Mouse (Mus musculus) midbrain, embryonic 15.5 days (tissue): ENCODE measurements around the gene Lgals9. TPM values are rescaled to one million over a fixed set of nuclear protein-coding genes. Genes with fewer than 3 reads are reported as not detected.

ENCODE experiments used
- ATAC-seq: fragments of 200-750 bp; cut with Nextera tagmentation; replicated peaks from 2 replicates; pipeline ENCODE4 v1.8.0; 2017; ENCODE audit warnings: moderate TSS enrichment
- H3K27ac ChIP-seq: fragments of 300-500 bp; sonication (generic); 2 replicates; pipeline ENCODE4 v1.5.1; 2015; ENCODE audit warnings: mild to moderate bottlenecking, inconsistent platforms
- H3K27me3 ChIP-seq: fragments of 300-500 bp; sonication (generic); replicated peaks from 2 replicates; pipeline ENCODE4 v1.6.1; 2015; ENCODE audit warnings: inconsistent platforms
- H3K36me3 ChIP-seq: fragments of 300-500 bp; sonication (generic); replicated peaks from 2 replicates; pipeline ENCODE4 v1.6.1; 2015; ENCODE audit warnings: inconsistent platforms
- H3K4me1 ChIP-seq: fragments of 300-500 bp; sonication (generic); 2 replicates; pipeline ENCODE4 v1.6.1; 2015; ENCODE audit warnings: inconsistent platforms
- H3K4me2 ChIP-seq: fragments of 300-500 bp; sonication (generic); 2 replicates; pipeline ENCODE4 v1.6.1; 2015; ENCODE audit warnings: inconsistent platforms, mild to moderate bottlenecking, moderate library complexity
- H3K4me3 ChIP-seq: fragments of 300-500 bp; sonication (generic); 2 replicates; pipeline ENCODE4 v1.5.1; 2015; ENCODE audit warnings: mild to moderate bottlenecking, inconsistent platforms
- H3K9ac ChIP-seq: fragments of 300-500 bp; sonication (generic); 2 replicates; pipeline ENCODE4 v1.6.1; 2015; ENCODE audit warnings: mild to moderate bottlenecking, inconsistent platforms
- H3K9me3 ChIP-seq: fragments of 300-500 bp; sonication (generic); 2 replicates; pipeline ENCODE4 v1.6.1; 2016; ENCODE audit warnings: inconsistent platforms
- WGBS: fragments of 180-500 bp; shearing (Covaris S2); methylation state at CpG from one replicate; pipeline ENCODE4 v1.1.7; 2015; ENCODE audit warnings: mixed read lengths; 5-methylcytosine and 5-hydroxymethylcytosine counted together
- polyA plus RNA-seq: library from polyadenylated mRNA; unstranded; fragments of >200 nt; fragmentation: Nextera tagmentation; extraction: Ambion mirVana; gene quantifications from 2 replicates; pipeline ENCODE4 v1.2.1, GENCODE M21; 2015

Lgals9 gene
- polyA plus RNA-seq, 1 experiment from 2014 or later: 8.5 TPM

DNA sequence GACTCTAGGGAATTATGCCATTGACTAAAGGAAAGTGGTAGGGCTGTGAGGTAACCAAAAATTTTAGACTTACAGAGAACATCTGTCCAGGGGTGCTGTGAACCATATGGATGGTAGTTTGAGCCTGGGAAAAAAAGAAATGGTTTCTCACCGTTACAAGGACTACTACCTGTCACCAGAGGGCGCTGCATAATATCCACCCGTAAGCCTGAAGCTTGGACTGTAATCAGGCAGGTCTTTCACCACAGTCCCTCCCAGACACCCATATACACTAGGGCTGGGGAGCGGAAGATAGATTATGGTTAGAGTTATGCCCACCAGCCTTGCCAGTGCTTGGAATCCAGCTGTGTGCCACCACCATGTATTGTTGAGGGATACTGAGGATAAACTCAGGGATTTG lies 17.4 kb downstream of the Lgals9 start:
- no peaks in the 10 kb centered on the region for H3K4me1 ChIP-seq
- WGBS: 26% methylated on average over 4 of the region's 4 CpGs
- H3K27me3 ChIP-seq: no peaks in the 10 kb centered on the region
- H3K4me2 ChIP-seq: no peak overlapping the region
- H3K9ac ChIP-seq: no peak overlapping the region
- no peak for ATAC-seq
- H3K9me3 ChIP-seq: no peaks in the 10 kb centered on the region
- no peak overlapping the region for H3K27ac ChIP-seq
- H3K36me3 ChIP-seq: no peaks in the 10 kb centered on the region
- no peak overlapping the region for H3K4me3 ChIP-seq

DNA sequence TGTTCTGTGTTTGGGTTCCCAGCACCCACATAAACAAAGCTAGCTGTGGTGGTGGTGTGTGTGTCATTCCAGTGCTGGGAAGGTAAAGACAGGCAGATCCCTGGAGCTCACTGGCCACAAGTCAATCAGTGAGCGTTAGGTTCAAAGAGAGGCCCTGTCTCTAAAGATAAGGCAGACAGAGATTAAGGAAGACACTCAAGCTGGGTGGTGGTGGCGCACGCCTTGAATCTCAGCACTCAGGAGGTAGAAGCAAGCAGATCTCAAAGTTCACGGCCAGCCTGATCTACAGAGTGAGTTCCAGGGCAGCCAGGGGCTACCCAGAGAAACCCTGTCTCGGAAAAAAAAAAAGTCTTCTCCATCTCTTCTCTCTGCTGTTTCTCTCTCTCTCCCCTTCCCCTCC lies 23.5 kb downstream of the Lgals9 start:
- no peak for ATAC-seq

DNA sequence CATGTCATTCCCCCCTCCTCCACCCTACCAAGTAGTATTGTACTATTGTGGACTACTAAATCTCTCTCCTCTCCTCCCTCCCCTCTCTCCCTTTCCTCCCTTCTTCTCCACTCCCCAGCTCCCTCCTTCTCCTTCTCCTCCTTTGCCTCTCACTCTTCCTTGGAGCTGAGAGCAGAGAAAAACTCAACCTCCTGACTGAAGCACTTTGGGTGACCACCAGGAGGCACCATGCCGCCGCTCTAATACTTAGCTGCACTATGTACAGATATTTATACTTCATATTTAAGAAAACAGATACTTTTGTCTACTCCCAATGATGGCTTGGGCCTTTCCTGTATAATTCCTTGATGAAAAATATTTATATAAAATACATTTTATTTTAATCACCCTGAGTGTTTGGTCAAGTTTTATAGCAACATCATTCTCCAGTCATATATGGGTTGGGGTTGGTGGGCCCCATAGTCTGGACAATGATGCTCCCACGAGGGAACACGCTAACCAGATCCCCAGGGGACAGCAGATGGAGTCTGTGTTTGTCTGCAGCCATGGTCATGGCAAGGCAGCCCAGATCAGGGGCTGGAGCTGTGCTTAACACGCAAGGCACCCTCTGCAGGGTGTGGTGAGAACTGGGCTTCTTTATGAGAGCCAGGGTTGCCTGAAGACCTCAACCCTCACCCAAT lies 24.8 kb downstream of the Lgals9 start:
- 62% methylated on average over 5 of the region's 5 CpGs for WGBS
- Histone ChIP-seq H3K9me3 (no peaks in the 10 kb centered on the region), H3K4me1 (no peaks in the 10 kb centered on the region), H3K36me3 (no peaks in the 10 kb centered on the region), H3K4me3 (no peak overlapping the region), H3K4me2 (no peak overlapping the region), H3K27me3 (no peaks in the 10 kb centered on the region), H3K27ac (no peak overlapping the region), H3K9ac (no peak overlapping the region)
- ATAC-seq: no peak

More for the DNA sequence above, 23.5 kb downstream of the Lgals9 start:
- Histone ChIP-seq H3K27me3 (no peaks in the 10 kb centered on the region), H3K4me1 (no peaks in the 10 kb centered on the region), H3K36me3 (no peaks in the 10 kb centered on the region), H3K4me2 (no peak overlapping the region), H3K9ac (no peak overlapping the region), H3K27ac (no peak overlapping the region), H3K4me3 (no peak overlapping the region), H3K9me3 (no peaks in the 10 kb centered on the region)
- WGBS: 81% methylated on average over 5 of the region's 5 CpGs

DNA sequence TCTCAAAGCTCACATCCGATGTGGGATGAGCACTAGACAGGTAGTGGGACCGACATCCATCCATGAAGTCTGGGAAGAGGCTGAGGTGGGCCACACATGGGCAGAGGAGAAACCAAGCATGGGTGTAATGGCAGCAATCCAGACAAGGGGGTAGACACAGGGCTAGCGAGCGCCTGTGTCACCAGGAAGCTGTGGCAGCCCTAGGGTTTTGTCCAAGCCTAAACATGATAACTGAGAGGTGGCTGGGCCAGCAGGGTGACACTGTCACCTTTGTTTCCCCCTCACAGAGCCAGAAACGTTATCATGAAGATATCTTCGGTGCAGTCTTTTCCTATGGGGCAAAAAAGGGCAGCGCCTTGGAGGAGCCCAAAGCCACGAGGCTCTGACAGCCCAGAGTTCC lies 25.4 kb downstream of the Lgals9 start:
- H3K9ac ChIP-seq: no peak overlapping the region
- H3K27ac ChIP-seq: no peak overlapping the region
- no peaks in the 10 kb centered on the region for H3K27me3 ChIP-seq
- H3K4me2 ChIP-seq: no peak overlapping the region
- H3K4me3 ChIP-seq: no peak overlapping the region
- H3K9me3 ChIP-seq: no peaks in the 10 kb centered on the region
- H3K36me3 ChIP-seq: no peaks in the 10 kb centered on the region
- H3K4me1 ChIP-seq: no peaks in the 10 kb centered on the region
- 79% methylated on average over 8 of the region's 8 CpGs for WGBS
- ATAC-seq: no peak

DNA sequence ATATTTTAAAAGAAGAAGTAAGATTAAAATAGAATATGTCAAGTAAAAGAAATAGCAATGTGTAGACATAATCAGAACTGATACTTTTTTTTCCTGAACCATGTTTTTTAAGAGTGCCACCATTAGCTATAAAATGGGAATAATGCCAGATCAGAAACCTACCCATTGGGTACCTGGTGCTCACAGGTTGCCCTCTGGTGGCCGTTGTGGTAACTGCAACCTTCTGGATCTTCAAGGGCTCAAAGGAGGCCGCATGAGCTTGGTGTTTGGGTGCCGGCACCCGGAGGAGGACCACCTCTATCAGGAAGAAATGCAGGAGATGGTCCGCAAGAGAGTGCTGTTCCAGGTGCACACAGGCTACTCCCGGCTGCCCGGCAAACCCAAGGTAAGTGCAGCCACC lies 28.5 kb downstream of the Lgals9 start:
- Histone ChIP-seq H3K36me3 (no peaks in the 10 kb centered on the region), H3K4me1 (peaks cover 5% of the 10 kb centered on the region; the same call in 1 of the 2 replicates), H3K4me3 (no peak overlapping the region), H3K9me3 (no peaks in the 10 kb centered on the region), H3K27ac (no peak overlapping the region), H3K9ac (no peak overlapping the region), H3K27me3 (peaks cover 7% of the 10 kb centered on the region), H3K4me2 (no peak overlapping the region)
- WGBS: 10% methylated on average over 7 of the region's 7 CpGs
- no peak for ATAC-seq

DNA sequence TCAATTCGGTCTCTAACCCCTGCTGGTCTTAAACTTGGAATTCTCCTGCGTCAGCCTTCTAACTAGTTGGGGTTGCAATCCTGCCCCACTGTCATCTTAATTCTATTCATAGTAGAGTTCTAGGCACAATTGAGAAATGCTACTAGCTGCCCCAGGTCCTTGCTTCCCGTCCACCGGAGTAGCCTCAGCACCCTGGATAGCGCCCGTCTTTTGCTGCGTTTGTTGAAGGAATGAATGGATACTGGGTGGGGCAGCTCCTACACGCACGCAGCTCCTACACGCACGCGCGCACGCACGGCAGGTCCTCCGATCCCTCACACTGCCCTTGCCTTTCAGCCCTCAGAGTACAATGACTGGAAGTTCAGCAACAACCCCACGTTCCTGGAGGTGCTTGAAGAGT lies 32.3 kb downstream of the Lgals9 start:
- H3K9ac ChIP-seq: no peak overlapping the region
- H3K4me1 ChIP-seq: peaks cover 5% of the 10 kb centered on the region; the same call in 1 of the 2 replicates
- peak overlapping the region; percentile 48 for H3K4me2 ChIP-seq
- no peaks in the 10 kb centered on the region for H3K36me3 ChIP-seq
- H3K27me3 ChIP-seq: peaks cover 7% of the 10 kb centered on the region
- no peak for ATAC-seq
- H3K27ac ChIP-seq: no peak overlapping the region
- peak overlapping the region; percentile 15; the same call in 1 of the 2 replicates for H3K4me3 ChIP-seq
- H3K9me3 ChIP-seq: no peaks in the 10 kb centered on the region
- WGBS: 7% methylated on average over 17 of the region's 17 CpGs

DNA sequence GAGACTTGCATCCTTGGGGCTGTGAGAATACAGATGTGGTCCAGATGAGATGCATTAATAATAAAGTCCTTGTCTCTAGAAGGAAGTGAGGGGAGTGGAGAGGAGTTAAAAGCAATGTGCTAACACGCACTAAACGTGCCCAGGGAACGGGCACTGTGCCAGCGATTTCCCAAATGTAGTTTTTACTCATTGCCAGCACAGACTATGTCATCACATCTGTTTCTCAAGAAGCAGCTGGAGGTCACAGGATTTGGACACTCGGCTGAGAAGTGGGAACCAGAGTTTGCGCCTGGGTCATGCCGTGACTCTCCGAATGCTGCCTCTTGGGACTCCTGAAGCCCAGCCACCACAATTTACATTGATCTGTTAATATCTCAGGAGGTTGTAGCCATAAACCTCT lies 34.4 kb downstream of the Lgals9 start:
- H3K27me3 ChIP-seq: peaks cover 7% of the 10 kb centered on the region
- no peaks in the 10 kb centered on the region for H3K9me3 ChIP-seq
- ATAC-seq: no peak
- WGBS: 84% methylated on average over 8 of the region's 8 CpGs
- no peak overlapping the region for H3K27ac ChIP-seq
- H3K9ac ChIP-seq: no peak overlapping the region
- H3K4me2 ChIP-seq: no peak overlapping the region
- H3K4me3 ChIP-seq: no peak overlapping the region
- H3K36me3 ChIP-seq: no peaks in the 10 kb centered on the region
- peaks cover 5% of the 10 kb centered on the region; the same call in 1 of the 2 replicates for H3K4me1 ChIP-seq

DNA sequence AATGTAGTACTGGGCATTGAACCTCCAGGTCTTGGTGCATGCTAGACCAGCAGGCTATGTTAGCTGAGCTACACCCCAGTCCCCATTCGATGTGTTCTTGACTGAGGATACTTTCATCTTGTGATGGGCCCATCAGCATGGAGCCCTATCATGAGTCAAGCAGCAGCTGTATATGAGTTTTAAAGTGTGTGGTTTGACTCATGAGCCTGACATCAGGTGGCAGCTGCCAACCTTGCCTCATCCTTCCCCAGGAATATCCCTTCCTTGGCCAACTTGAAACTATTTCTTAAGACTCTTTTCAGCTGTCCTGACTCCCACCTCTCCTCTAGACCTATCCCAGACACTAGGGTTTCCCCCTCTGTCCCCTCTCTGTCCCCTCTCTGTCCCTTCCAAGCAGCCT lies 41.7 kb downstream of the Lgals9 start:
- Histone ChIP-seq H3K4me1 (no peaks in the 10 kb centered on the region), H3K27me3 (no peaks in the 10 kb centered on the region), H3K4me2 (no peak overlapping the region), H3K9me3 (no peaks in the 10 kb centered on the region), H3K27ac (no peak overlapping the region), H3K4me3 (no peak overlapping the region), H3K9ac (no peak overlapping the region), H3K36me3 (no peaks in the 10 kb centered on the region)
- 86% methylated on average over 1 of the region's 1 CpGs for WGBS
- ATAC-seq: no peak

DNA sequence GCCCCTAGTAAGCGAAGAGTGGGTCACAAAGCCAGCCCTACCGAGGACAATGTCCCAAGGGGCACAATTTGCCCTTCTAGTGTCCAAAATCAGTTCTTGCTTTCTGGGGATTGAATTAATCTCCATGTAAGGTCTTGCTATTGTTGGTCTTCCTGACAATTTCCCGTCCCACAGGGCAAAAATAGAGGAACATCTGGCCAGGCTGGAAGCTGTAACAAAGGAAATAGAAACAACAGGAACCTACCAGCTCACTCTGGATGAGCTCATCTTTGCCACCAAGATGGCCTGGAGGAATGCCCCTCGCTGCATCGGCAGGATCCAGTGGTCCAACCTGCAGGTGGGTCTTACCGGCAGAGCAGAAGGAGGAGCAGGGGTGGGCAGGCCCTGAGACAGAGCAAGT lies 49.6 kb downstream of the Lgals9 start:
- Histone ChIP-seq H3K4me3 (no peak overlapping the region), H3K27ac (no peak overlapping the region), H3K4me1 (no peaks in the 10 kb centered on the region), H3K4me2 (no peak overlapping the region), H3K36me3 (no peaks in the 10 kb centered on the region), H3K27me3 (no peaks in the 10 kb centered on the region), H3K9me3 (no peaks in the 10 kb centered on the region), H3K9ac (no peak overlapping the region)
- no peak for ATAC-seq
- WGBS: 81% methylated on average over 6 of the region's 6 CpGs

DNA sequence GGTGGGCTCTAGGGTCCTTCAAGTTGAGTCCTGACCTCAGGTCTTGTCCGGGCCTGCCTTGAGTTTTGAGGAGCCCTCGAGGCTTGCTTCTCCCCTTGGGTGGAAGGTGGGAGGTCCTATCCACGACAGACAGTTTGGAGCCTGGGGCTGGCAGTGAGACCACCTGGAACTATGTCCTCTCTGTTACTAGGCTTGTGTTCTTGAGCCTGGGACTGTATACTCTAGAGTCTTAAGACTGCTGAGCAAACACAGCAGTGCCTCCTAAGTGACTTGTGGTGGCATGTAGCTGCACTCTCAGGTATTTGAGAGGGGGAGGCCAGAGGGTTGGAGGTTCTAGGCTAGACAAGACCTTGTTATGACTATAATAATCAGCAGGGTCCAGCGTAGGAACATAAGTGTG lies 50.0 kb downstream of the Lgals9 start:
- H3K27me3 ChIP-seq: no peaks in the 10 kb centered on the region
- no peak overlapping the region for H3K27ac ChIP-seq
- WGBS: 81% methylated on average over 4 of the region's 4 CpGs
- no peak overlapping the region for H3K9ac ChIP-seq
- H3K4me3 ChIP-seq: no peak overlapping the region
- H3K4me1 ChIP-seq: no peaks in the 10 kb centered on the region
- no peaks in the 10 kb centered on the region for H3K9me3 ChIP-seq
- no peak overlapping the region for H3K4me2 ChIP-seq
- no peak for ATAC-seq
- H3K36me3 ChIP-seq: no peaks in the 10 kb centered on the region

DNA sequence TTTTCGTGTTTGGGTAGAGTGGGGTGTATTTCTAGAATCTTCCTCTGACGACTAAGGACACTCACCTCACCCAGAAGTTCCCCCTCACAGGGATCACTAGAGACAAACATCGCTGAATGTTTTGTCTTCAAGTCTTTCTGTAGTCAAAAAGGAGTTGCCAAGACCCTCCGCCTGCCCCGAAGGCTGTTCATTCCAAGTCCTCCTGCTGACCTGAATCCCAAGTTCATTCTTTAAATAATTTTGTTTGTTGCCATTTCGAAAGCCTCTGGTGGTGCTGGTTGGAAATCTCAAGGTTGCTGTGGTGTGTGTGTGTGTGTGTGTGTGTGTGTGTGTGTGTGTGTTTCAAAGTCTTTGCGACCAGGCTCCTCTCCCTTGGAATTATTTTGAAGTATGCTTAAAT lies 50.4 kb downstream of the Lgals9 start:
- H3K36me3 ChIP-seq: no peaks in the 10 kb centered on the region
- no peak overlapping the region for H3K4me2 ChIP-seq
- WGBS: 87% methylated on average over 7 of the region's 7 CpGs
- no peaks in the 10 kb centered on the region for H3K27me3 ChIP-seq
- no peak for ATAC-seq
- H3K4me1 ChIP-seq: no peaks in the 10 kb centered on the region
- H3K9ac ChIP-seq: no peak overlapping the region
- no peaks in the 10 kb centered on the region for H3K9me3 ChIP-seq
- no peak overlapping the region for H3K4me3 ChIP-seq
- no peak overlapping the region for H3K27ac ChIP-seq

DNA sequence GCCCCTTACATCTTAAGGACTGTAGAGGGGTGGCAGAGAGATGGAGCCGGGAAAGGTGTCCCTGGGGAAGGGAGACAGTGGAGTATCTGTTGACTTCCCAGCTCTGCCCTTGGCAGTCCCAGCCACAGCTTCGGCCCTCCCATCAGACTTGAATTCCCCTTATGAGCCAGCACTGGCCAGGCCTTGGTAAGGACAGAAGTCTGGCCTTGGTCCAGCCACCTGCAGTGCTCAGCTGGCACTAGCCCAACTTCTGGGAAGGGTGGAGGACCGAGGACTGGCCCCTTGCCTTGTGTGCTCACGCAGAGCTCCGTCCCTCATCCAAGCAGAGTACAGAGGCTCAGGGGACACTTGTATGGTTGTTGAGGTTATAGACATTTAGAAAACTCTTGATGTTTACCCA lies 55.4 kb downstream of the Lgals9 start:
- no peaks in the 10 kb centered on the region for H3K9me3 ChIP-seq
- WGBS: 56% methylated on average over 5 of the region's 5 CpGs
- no peak overlapping the region for H3K4me2 ChIP-seq
- no peak for ATAC-seq
- no peaks in the 10 kb centered on the region for H3K36me3 ChIP-seq
- H3K27ac ChIP-seq: no peak overlapping the region
- H3K9ac ChIP-seq: no peak overlapping the region
- H3K27me3 ChIP-seq: peaks cover 26% of the 10 kb centered on the region
- H3K4me3 ChIP-seq: no peak overlapping the region
- H3K4me1 ChIP-seq: peaks cover 8% of the 10 kb centered on the region

DNA sequence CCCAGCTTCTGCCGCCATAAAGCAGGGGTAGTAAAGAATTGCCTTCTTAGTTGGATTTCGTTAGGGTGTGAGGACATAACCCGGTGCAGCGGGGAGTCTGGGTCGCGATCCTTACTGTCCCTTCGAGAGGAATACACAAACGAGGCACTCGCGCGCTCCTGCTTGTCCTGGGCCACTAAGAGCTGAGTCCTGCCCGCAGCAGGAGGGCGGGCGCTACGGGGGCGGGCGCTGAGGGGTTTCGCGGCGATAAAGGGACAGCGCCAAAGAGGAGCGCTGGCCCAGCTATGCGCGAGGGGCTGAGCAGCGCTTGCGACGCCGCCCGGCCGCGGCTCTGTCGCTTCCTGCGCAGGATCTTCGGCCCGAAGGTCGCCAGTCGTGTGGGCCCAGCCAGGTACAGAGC lies 59.8 kb downstream of the Lgals9 start:
- H3K9me3 ChIP-seq: no peaks in the 10 kb centered on the region
- peak overlapping the region; percentile 10; the same call in 1 of the 2 replicates for H3K9ac ChIP-seq
- H3K27ac ChIP-seq: no peak overlapping the region
- H3K27me3 ChIP-seq: peaks cover 40% of the 10 kb centered on the region
- no peaks in the 10 kb centered on the region for H3K36me3 ChIP-seq
- no peak for ATAC-seq
- peak overlapping the region; percentile 34 for H3K4me3 ChIP-seq
- under 1% methylated on average over 37 of the region's 37 CpGs for WGBS
- H3K4me1 ChIP-seq: peaks cover 8% of the 10 kb centered on the region
- peak overlapping the region; percentile 57 for H3K4me2 ChIP-seq
